Mouse (Mus musculus) embryonic fibroblast, embryonic 13.5 days (primary cell): Measurements from ENCODE around the gene E2f2.

Experiments
- CTCF ChIP-seq: IDR thresholded peaks from 2 replicates; pipeline ENCODE4 v1.5.1; 2011; ENCODE audit warnings: mild to moderate bottlenecking, control low read depth, low read length, moderate library complexity, borderline replicate concordance; ENCODE audit not compliant: insufficient read depth
- POLR2A ChIP-seq: IDR thresholded peaks from 2 replicates; pipeline ENCODE4 v1.6.1; 2011; ENCODE audit warnings: low read depth, mild to moderate bottlenecking, control low read depth, low read length, moderate library complexity

- TF ChIP-seq CTCF = no peak
- peak; percentile 60 for TF ChIP-seq POLR2A
Observed at GRCm38 (mm10) chr4:136123111-136123791, 48.9 kb upstream of the E2f2 start.
